Mouse (Mus musculus) stomach, postnatal 0 days (tissue): Measurements from ENCODE around the gene Chchd3.

Experiments
- CTCF ChIP-seq: IDR thresholded peaks from 2 replicates; pipeline ENCODE4 v1.5.1; 2016; ENCODE audit warnings: antibody characterized with exemption, low read depth, mild to moderate bottlenecking, moderate library complexity
- EP300 ChIP-seq: optimal IDR thresholded peaks from 2 replicates; pipeline ENCODE3; 2016; ENCODE audit warnings: antibody characterized with exemption

- TF ChIP-seq CTCF (no peak), EP300 (no peak)
Observed at GRCm38 (mm10) chr6:32922391-32922790, 137.7 kb downstream of the Chchd3 start.
